Mouse (Mus musculus): ENCODE data around the gene CT030661.1. TPM values are rescaled to one million over a fixed set of nuclear protein-coding genes. Genes with fewer than 3 reads are reported as not detected.
"Not testable (repeated sequence)": the region's sequence is repeated elsewhere in the genome, so short reads cannot be mapped to it uniquely, and the experiment has no call there.

CT030661.1 gene
- 5.0 and 5.3 TPM in 2 replicates for polyA plus RNA-seq (2016; fragmentation: Nextera tagmentation; extraction: Ambion mirVana)

GRCm38 (mm10) chr17:22314730-22315226 lies at the start of gene CT030661.1:
CT030661.1 (minus strand) TSS chr17:22314837.
- not testable (repeated sequence) for H3K36me3 ChIP-seq; H3K27me3 ChIP-seq (replicated peaks); H3K9me3 ChIP-seq (replicated peaks); H3K4me1 ChIP-seq
- Histone ChIP-seq H3K9ac (peak within 1 kb of the TSS; percentile 80), H3K4me2 (peak within 1 kb of the TSS; percentile 66), H3K4me3 (peak within 1 kb of the TSS; percentile 73), H3K27ac (peak within 1 kb of the TSS; percentile 80)
- WGBS (ENCODE audit: insufficient replicate concordance) = under 1% methylated on average over 20 of the region's 20 CpGs
- peak; percentile 99 for ATAC-seq

DNA sequence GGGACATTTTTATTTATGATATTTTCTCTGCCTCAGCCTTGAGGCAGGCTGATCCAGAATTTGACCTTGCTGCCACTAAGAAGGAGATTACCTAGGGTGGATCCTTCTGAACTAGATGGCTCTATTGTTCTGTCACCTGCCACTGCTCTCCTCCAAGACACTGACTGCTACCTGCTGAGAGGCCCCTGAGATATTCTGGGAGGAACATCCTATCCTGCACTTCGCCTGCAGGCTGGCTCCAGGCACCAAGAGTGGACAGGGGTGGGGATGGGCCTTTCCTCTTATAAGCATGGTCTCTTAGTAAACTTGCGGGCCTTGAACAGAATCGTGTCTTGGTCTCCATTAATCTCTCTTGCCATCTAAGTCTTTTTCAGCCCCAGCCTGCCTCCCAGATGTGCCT lies 49.3 kb upstream of the CT030661.1 start:
- Histone ChIP-seq H3K4me3 (no peak overlapping the region), H3K9me3 (replicated peaks) (peaks cover 9% of the 10 kb centered on the region), H3K27ac (no peak overlapping the region), H3K4me2 (no peak overlapping the region), H3K27me3 (replicated peaks) (no peaks in the 10 kb centered on the region), H3K4me1 (peaks cover 18% of the 10 kb centered on the region), H3K36me3 (peaks cover 22% of the 10 kb centered on the region), H3K9ac (no peak overlapping the region)
- WGBS (ENCODE audit: insufficient replicate concordance) = 79% methylated on average over 3 of the region's 3 CpGs
- no peak for ATAC-seq

- not testable (repeated sequence) for H3K27me3 ChIP-seq (replicated peaks); H3K9me3 ChIP-seq (replicated peaks)
- peak within 1 kb of the TSS; percentile 89 for H3K27ac ChIP-seq
- H3K4me3 ChIP-seq = peak within 1 kb of the TSS; percentile 73
- H3K9ac ChIP-seq = peak within 1 kb of the TSS; percentile 84
- ATAC-seq = peak; percentile 99
- H3K36me3 ChIP-seq = peaks cover 31% of the 10 kb centered on the region
- peaks cover 18% of the 10 kb centered on the region for H3K4me1 ChIP-seq
- peak within 1 kb of the TSS; percentile 73 for H3K4me2 ChIP-seq
- WGBS (ENCODE audit: insufficient replicate concordance) = under 1% methylated on average over 29 of the region's 43 CpGs
These were observed 46.6 kb upstream of the CT030661.1 start, which contains the start of the genes Zfp944 and Zfp758 for GRCm38 (mm10) chr17:22361101-22361781. Zfp944 (minus strand) TSS chr17:22361400. Zfp758 (plus strand) TSS chr17:22361453.

GRCm38 (mm10) chr17:22360572-22360971 lies 45.9 kb upstream of the CT030661.1 start:
- 23% methylated on average over 5 of the region's 5 CpGs for WGBS (ENCODE audit: insufficient replicate concordance)
- H3K27me3 ChIP-seq (replicated peaks) = no peaks in the 10 kb centered on the region
- no peak for ATAC-seq
- peaks cover 33% of the 10 kb centered on the region for H3K36me3 ChIP-seq
- peak overlapping the region; percentile 73 for H3K4me2 ChIP-seq
- H3K4me1 ChIP-seq = peaks cover 18% of the 10 kb centered on the region
- 0 out of 2 replicates have a peak overlapping the region, but pooled peaks have one; percentile 55 for H3K27ac ChIP-seq
- peak overlapping the region; percentile 76 for H3K9ac ChIP-seq
- peaks cover 4% of the 10 kb centered on the region for H3K9me3 ChIP-seq (replicated peaks)
- H3K4me3 ChIP-seq = peak overlapping the region; percentile 73

GRCm38 (mm10) chr17:22352794-22353193 lies 38.2 kb upstream of the CT030661.1 start:
- no peak overlapping the region for H3K9ac ChIP-seq
- H3K27ac ChIP-seq = no peak overlapping the region
- 0 out of 2 replicates have a peak, but pooled peaks have one; percentile 42 for ATAC-seq
- no peaks in the 10 kb centered on the region for H3K4me1 ChIP-seq
- H3K27me3 ChIP-seq (replicated peaks) = no peaks in the 10 kb centered on the region
- H3K9me3 ChIP-seq (replicated peaks) = no peaks in the 10 kb centered on the region
- H3K4me3 ChIP-seq = no peak overlapping the region
- H3K36me3 ChIP-seq = peaks cover 24% of the 10 kb centered on the region
- H3K4me2 ChIP-seq = no peak overlapping the region

- not testable (repeated sequence) for H3K4me1 ChIP-seq; H3K9me3 ChIP-seq (replicated peaks); H3K36me3 ChIP-seq; ATAC-seq; H3K27me3 ChIP-seq (replicated peaks)
- 0 out of 2 replicates have a peak overlapping the region, but pooled peaks have one; percentile 58 for H3K27ac ChIP-seq
- H3K9ac ChIP-seq = peak overlapping the region; percentile 80
- WGBS (ENCODE audit: insufficient replicate concordance) = 17% methylated on average over 2 of the region's 2 CpGs
- peak overlapping the region; percentile 66 for H3K4me2 ChIP-seq
- H3K4me3 ChIP-seq = peak overlapping the region; percentile 73
These were observed 610 bp upstream of the CT030661.1 start for GRCm38 (mm10) chr17:22315247-22315646.

- H3K36me3 ChIP-seq; H3K27me3 ChIP-seq (replicated peaks); H3K4me1 ChIP-seq; H3K9me3 ChIP-seq (replicated peaks): not testable (repeated sequence)
- H3K27ac ChIP-seq = peak overlapping the region; percentile 80
- H3K9ac ChIP-seq = peak overlapping the region; percentile 80
- 0% methylated on average over 3 of the region's 3 CpGs for WGBS (ENCODE audit: insufficient replicate concordance)
- peak; percentile 66 for ATAC-seq
- peak overlapping the region; percentile 73 for H3K4me3 ChIP-seq
- peak overlapping the region; percentile 66 for H3K4me2 ChIP-seq
These were observed 418 bp downstream of the CT030661.1 start for GRCm38 (mm10) chr17:22314219-22314618.

Other genes starting within 250 kb of the CT030661.1 start
- 0.68 and 0.77 TPM in 2 replicates for gene Zfp947, start 148.6 kb downstream of the CT030661.1 start, polyA plus RNA-seq (2016; fragmentation: Nextera tagmentation; extraction: Ambion mirVana)
- 1.5 and 1.6 TPM in 2 replicates for gene Zfp994, start 89.2 kb downstream of the CT030661.1 start, polyA plus RNA-seq (2016; fragmentation: Nextera tagmentation; extraction: Ambion mirVana)
- gene Zfp944, start 46.6 kb upstream of the CT030661.1 start, polyA plus RNA-seq (2016; fragmentation: Nextera tagmentation; extraction: Ambion mirVana) = 7.6 and 7.7 TPM in 2 replicates
- gene Zfp758, start 46.6 kb upstream of the CT030661.1 start, polyA plus RNA-seq (2016; fragmentation: Nextera tagmentation; extraction: Ambion mirVana) = 5.3 and 5.5 TPM in 2 replicates
- gene Zfp946, start 109.4 kb upstream of the CT030661.1 start, polyA plus RNA-seq (2016; fragmentation: Nextera tagmentation; extraction: Ambion mirVana) = 3.5 and 3.6 TPM in 2 replicates

Data from liver, embryonic 12.5 days (tissue).